9 mouse cellular contexts compared by ENCODE assay signal in genomic region chr2:125661156-125661555, GRCm38 (mm10). TPM values are rescaled to one million over a fixed set of nuclear protein-coding genes. Genes with fewer than 3 reads are reported as not detected.
DNase-seq lines count a peak whose midpoint lies in the region; ATAC-seq and TF ChIP-seq lines count a peak whose summit lies in the region.
"Had no signal": no experiment of that assay in that cellular context is flagged by ENCODE, and none has a peak within 500 bp of the region (broad histone marks: within the 10 kb centered on the region; RNA-seq: fewer than 3 reads in every experiment).

No protein-coding gene starts in this region.

- H3K9me3 ChIP-seq in heart, embryonic 10.5 days: no peaks in the 10 kb centered on the region
- no peaks in the 10 kb centered on the region for H3K9me3 ChIP-seq in lung, postnatal 0 days (ENCODE audit: low read length)
- H3K9me3 ChIP-seq in intestine, embryonic 16.5 days (ENCODE audit: control insufficient read depth, low read length): no peaks in the 10 kb centered on the region
- no peaks in the 10 kb centered on the region for H3K9me3 ChIP-seq in neural tube, embryonic 15.5 days (replicated peaks)

- H3K4me2 ChIP-seq in lung, postnatal 0 days (replicated peaks; ENCODE audit: low read depth, low read length): peak overlapping the region; percentile 58
- H3K4me2 ChIP-seq in intestine, embryonic 16.5 days (ENCODE audit: low read depth, low read length): peak overlapping the region; percentile 58; the same call in 1 of the 2 replicates
- H3K4me2 ChIP-seq in neural tube, embryonic 15.5 days: peak overlapping the region; percentile 51

- no peak for DNase-seq in heart, embryonic 10.5 days (ENCODE audit: low spot score)
- DNase-seq in heart, postnatal 10 days: no peak
- DNase-seq in lung, postnatal 0 days (ENCODE audit: low spot score): no peak
- no peak for DNase-seq in lung, postnatal 4 days
- no peak for DNase-seq in urinary bladder, postnatal 10 days (ENCODE audit: low spot score)
- no peak for DNase-seq in cerebellum, adult 11 months

- intact Hi-C loops in heart, postnatal 10 days (cut with DNase I): loop anchor here (5.0 to 10.0 kb wide), 3 partner anchors 171 to 861 kb away; no protein-coding TSS in a partner anchor

- no peak for TF ChIP-seq EP300 in lung, postnatal 0 days (IDR thresholded peaks at IDR 0.05)

- peaks cover 12% of the 10 kb centered on the region for H3K4me1 ChIP-seq in heart, embryonic 10.5 days
- no peaks in the 10 kb centered on the region for H3K4me1 ChIP-seq in lung, postnatal 0 days (ENCODE audit: insufficient read depth, low read depth, low read length)
- 0 out of 2 replicates have a peak, but pooled peaks cover 5% of the 10 kb centered on the region for H3K4me1 ChIP-seq in intestine, embryonic 16.5 days (ENCODE audit: control insufficient read depth, insufficient read depth, low read length)
- peaks cover 15% of the 10 kb centered on the region for H3K4me1 ChIP-seq in neural tube, embryonic 15.5 days

- no peak overlapping the region; the same call in 1 of the 2 replicates for H3K9ac ChIP-seq in lung, postnatal 0 days (replicated peaks; ENCODE audit: low read depth)
- peak overlapping the region; percentile 54 for H3K9ac ChIP-seq in intestine, embryonic 16.5 days (ENCODE audit: low read depth, low read length)
- H3K9ac ChIP-seq in neural tube, embryonic 15.5 days (replicated peaks): peak overlapping the region; percentile 32; the same call in 1 of the 2 replicates

- peak overlapping the region; percentile 52 for H3K4me3 ChIP-seq in heart, embryonic 10.5 days
- H3K4me3 ChIP-seq in lung, postnatal 0 days (ENCODE audit: low read depth, low read length): no peak overlapping the region
- no peak overlapping the region; the same call in 1 of the 2 replicates for H3K4me3 ChIP-seq in intestine, embryonic 16.5 days (ENCODE audit: low read length)
- no peak overlapping the region for H3K4me3 ChIP-seq in neural tube, embryonic 15.5 days (replicated peaks)
- H3K4me3 ChIP-seq: left cerebral cortex, adult 2 months had no signal

- peak overlapping the region; percentile 64 for H3K27ac ChIP-seq in heart, embryonic 10.5 days
- H3K27ac ChIP-seq in lung, postnatal 0 days (ENCODE audit: low read length): no peak overlapping the region
- H3K27ac ChIP-seq in intestine, embryonic 16.5 days (ENCODE audit: low read length): no peak overlapping the region
- H3K27ac ChIP-seq in neural tube, embryonic 15.5 days (replicated peaks): no peak overlapping the region
- H3K27ac ChIP-seq: left cerebral cortex, adult 2 months had no signal

- 68% methylated on average over 4 of the region's 4 CpGs for WGBS in heart, embryonic 10.5 days
- WGBS in lung, postnatal 0 days: 36% methylated on average over 4 of the region's 4 CpGs
- WGBS in intestine, embryonic 16.5 days: 56% methylated on average over 4 of the region's 4 CpGs
- WGBS in neural tube, embryonic 15.5 days: 70% methylated on average over 4 of the region's 4 CpGs

- no peaks in the 10 kb centered on the region for H3K36me3 ChIP-seq in heart, embryonic 10.5 days
- no peaks in the 10 kb centered on the region for H3K36me3 ChIP-seq in lung, postnatal 0 days (ENCODE audit: insufficient read depth, low read length)
- H3K36me3 ChIP-seq in intestine, embryonic 16.5 days (ENCODE audit: control insufficient read depth, insufficient read depth, low read length): no peaks in the 10 kb centered on the region
- H3K36me3 ChIP-seq in neural tube, embryonic 15.5 days: no peaks in the 10 kb centered on the region

- no peak for ATAC-seq in lung, postnatal 0 days
- ATAC-seq in intestine, embryonic 16.5 days: peak; percentile 12; the same call in 1 of the 2 replicates
- ATAC-seq in neural tube, embryonic 15.5 days (ENCODE audit: low FRiP score): no peak

- H3K27me3 ChIP-seq in heart, embryonic 10.5 days (ENCODE audit: insufficient read depth, poor library complexity, severe bottlenecking): no peaks in the 10 kb centered on the region
- H3K27me3 ChIP-seq in lung, postnatal 0 days (replicated peaks; ENCODE audit: insufficient read depth, low read length): no peaks in the 10 kb centered on the region
- no peaks in the 10 kb centered on the region for H3K27me3 ChIP-seq in intestine, embryonic 16.5 days (replicated peaks; ENCODE audit: control insufficient read depth, insufficient read depth, low read length)
- H3K27me3 ChIP-seq in neural tube, embryonic 15.5 days (replicated peaks): 0 out of 2 replicates have a peak, but pooled peaks cover 2% of the 10 kb centered on the region

- no peak for TF ChIP-seq CTCF in lung, postnatal 0 days (IDR thresholded peaks at IDR 0.05)

RNA-seq across cellular contexts. Expression of gene Eid1, which starts 11.7 kb away (rescaled TPM):
- polyA plus RNA-seq in heart, embryonic 10.5 days (2016; fragmentation: Nextera tagmentation; extraction: Ambion mirVana): 124 and 142 TPM in 2 replicates
- total RNA-seq in heart, postnatal 10 days (2021): 10 to 100 TPM; 73.4 to 85.2 TPM
- polyA plus RNA-seq in lung, postnatal 0 days (2015; fragmentation: Nextera tagmentation; extraction: Ambion mirVana): 91.4 and 104 TPM in 2 replicates
- 72.0 and 73.2 TPM in 2 replicates for polyA plus RNA-seq in intestine, embryonic 16.5 days (2015; fragmentation: Nextera tagmentation; extraction: Ambion mirVana)
- polyA plus RNA-seq in neural tube, embryonic 15.5 days (2015; fragmentation: Nextera tagmentation; extraction: Ambion mirVana): 342 and 377 TPM in 2 replicates

RNA-seq across cellular contexts. Expression of gene Cep152, which starts 36.2 kb away (rescaled TPM):
- polyA plus RNA-seq in heart, embryonic 10.5 days (2016; fragmentation: Nextera tagmentation; extraction: Ambion mirVana): 7.0 and 7.1 TPM in 2 replicates
- total RNA-seq in heart, postnatal 10 days (2021): 1 to 10 TPM; 2.3 to 2.4 TPM
- polyA plus RNA-seq in lung, postnatal 0 days (2015; fragmentation: Nextera tagmentation; extraction: Ambion mirVana): 1.3 and 1.8 TPM in 2 replicates
- 3.5 and 3.7 TPM in 2 replicates for polyA plus RNA-seq in intestine, embryonic 16.5 days (2015; fragmentation: Nextera tagmentation; extraction: Ambion mirVana)
- 2.1 and 2.8 TPM in 2 replicates for polyA plus RNA-seq in neural tube, embryonic 15.5 days (2015; fragmentation: Nextera tagmentation; extraction: Ambion mirVana)
